Mouse (Mus musculus) thymus, adult 2 months (tissue): Measurements from ENCODE around the gene Chst11.

ENCODE experiments used
- CTCF ChIP-seq: fragments of 200-500 bp; IDR thresholded peaks from 2 replicates; pipeline ENCODE4 v1.5.1; 2012; ENCODE audit warnings: mild to moderate bottlenecking, control low read depth, low read length, moderate library complexity, borderline replicate concordance; ENCODE audit not compliant: control insufficient read depth, poor library complexity, insufficient read depth; ENCODE audit errors: extremely low read depth
- POLR2A ChIP-seq: fragments of 200-500 bp; IDR thresholded peaks from 2 replicates; pipeline ENCODE4 v1.6.1; 2012; ENCODE audit warnings: mild to moderate bottlenecking, low read length, control low read depth, moderate library complexity; ENCODE audit not compliant: control insufficient read depth, poor library complexity, insufficient read depth; ENCODE audit errors: extremely low read depth

DNA sequence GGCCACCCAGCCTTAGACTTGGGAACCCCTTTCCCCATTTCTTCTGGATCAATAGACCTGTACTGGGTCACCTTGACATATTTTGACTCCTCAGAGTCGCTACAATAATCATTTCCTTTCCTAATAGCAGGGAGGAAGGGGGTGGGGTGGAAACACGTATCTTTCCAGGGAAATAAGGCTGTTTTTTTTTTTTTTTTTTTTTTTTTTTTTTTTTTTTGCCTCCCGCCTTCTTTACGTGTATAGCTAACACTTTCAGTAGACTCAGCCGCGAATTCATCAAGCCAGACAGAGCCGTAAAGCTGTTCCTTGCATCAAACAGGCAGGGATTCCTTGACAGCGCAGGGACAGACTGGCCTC, 1.7 kb downstream of the Chst11 start:
- TF ChIP-seq POLR2A (no peak), CTCF (no peak)
